Mouse (Mus musculus) G1E (cell line): ENCODE measurements at regions not wholly inside any gene's neighbourhood (a gene's known extent, or its start where the extent isn't known, plus 50 kb on each side); places are given as distances from the start of the nearest gene placed in this dataset.

Experiments
- CTCF ChIP-seq: IDR thresholded peaks from 2 replicates; pipeline ENCODE4 v1.5.1; 2012; ENCODE audit warnings: low read depth, low read length, inconsistent platforms, mixed read lengths
- GATA1 ChIP-seq: IDR thresholded peaks from 2 replicates; pipeline ENCODE4 v1.6.1; 2012; ENCODE audit warnings: borderline replicate concordance, low read length, inconsistent platforms, mixed read lengths

- TF ChIP-seq CTCF (no peak), GATA1 (no peak)
Observed at GRCm38 (mm10) chr10:126385644-126386043, 419.7 kb downstream of the Lrig3 start.
